Mouse (Mus musculus): Measurements from ENCODE around the gene Sp140. TPM values are rescaled to one million over a fixed set of nuclear protein-coding genes. Genes with fewer than 3 reads are reported as not detected.

The Sp140 gene
- polyA plus RNA-seq, 1 experiment = 2.4 TPM

DNA sequence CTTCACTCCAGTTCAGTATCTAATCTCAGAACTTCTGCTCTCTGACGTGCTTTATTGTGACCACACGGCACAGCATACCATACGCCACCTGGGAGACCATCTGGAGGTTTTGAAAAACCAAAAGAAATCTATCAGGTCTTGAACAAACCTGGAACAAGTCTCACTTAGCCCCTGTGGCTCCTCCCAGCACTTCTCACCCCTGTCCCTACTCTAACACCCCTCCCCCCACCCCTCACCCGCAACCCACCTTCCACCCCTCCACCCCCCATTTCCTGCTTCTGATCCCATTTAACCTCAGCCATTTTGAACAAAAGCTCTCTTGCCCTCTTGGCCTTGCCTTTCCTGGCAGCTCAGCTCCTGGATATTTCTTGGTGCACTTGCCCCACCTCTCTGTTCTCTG, 80.0 kb downstream of the Sp140 start:
- Histone ChIP-seq H3K27ac (ENCODE audit: insufficient read depth, low read length) (no peak overlapping the region), H3K4me1 (ENCODE audit: control insufficient read depth, insufficient read depth, low read length) (no peaks in the 10 kb centered on the region), H3K4me3 (ENCODE audit: insufficient read depth, low read length) (no peak overlapping the region)
- TF ChIP-seq CTCF (IDR thresholded peaks at IDR 0.05; ENCODE audit: borderline replicate concordance, insufficient read depth, low read length) = no peak
- TF ChIP-seq POLR2A (IDR thresholded peaks at IDR 0.05; ENCODE audit: low read depth, low read length) = no peak

DNA sequence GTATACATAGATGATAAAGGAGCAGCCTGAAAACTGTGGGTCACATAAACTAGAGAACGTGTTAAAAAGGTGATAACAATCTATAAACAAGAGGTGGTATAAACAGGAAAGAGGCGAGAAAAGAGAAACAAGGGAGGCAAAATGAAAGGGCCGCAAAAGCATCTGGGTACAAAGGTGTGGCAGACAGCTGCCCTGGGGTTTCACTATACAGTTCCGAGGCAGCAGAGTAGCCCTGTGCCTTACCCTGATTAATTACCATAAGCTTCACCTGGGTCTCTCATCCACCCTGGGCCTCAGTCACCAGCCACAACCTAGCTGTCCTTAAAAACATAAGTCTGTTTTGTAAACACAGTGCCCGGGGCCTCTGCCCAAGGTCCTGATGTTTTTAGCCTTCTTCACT, 86.5 kb downstream of the Sp140 start:
- H3K4me1 ChIP-seq (ENCODE audit: control insufficient read depth, insufficient read depth, low read length) = no peaks in the 10 kb centered on the region
- no peak overlapping the region for H3K27ac ChIP-seq (ENCODE audit: insufficient read depth, low read length)
- H3K4me3 ChIP-seq (ENCODE audit: insufficient read depth, low read length) = no peak overlapping the region
- TF ChIP-seq CTCF (IDR thresholded peaks at IDR 0.05; ENCODE audit: borderline replicate concordance, insufficient read depth, low read length) (no peak), POLR2A (IDR thresholded peaks at IDR 0.05; ENCODE audit: low read depth, low read length) (no peak)

DNA sequence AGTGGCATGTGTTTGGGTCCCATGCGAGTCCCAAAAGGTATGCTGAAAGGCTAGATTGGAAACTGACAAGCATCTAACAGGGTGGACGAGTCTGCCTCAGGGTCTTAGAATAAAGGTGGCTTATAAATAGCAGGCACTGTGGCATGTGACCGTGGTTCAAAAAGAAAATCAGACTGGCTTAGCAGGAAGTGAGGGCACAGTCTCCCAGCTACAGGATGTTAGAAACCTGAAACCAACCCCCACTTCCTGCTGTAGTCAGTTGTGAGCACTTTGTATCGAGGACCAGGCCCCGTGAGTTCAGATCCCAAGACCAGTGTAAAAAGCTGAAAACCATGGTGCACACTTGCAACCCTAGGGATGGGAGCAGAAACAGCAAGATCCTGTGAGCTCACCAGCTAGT, 87.2 kb downstream of the Sp140 start:
- TF ChIP-seq CTCF (IDR thresholded peaks at IDR 0.05; ENCODE audit: borderline replicate concordance, insufficient read depth, low read length) = no peak
- Histone ChIP-seq H3K4me1 (ENCODE audit: control insufficient read depth, insufficient read depth, low read length) (no peaks in the 10 kb centered on the region), H3K4me3 (ENCODE audit: insufficient read depth, low read length) (no peak overlapping the region), H3K27ac (ENCODE audit: insufficient read depth, low read length) (no peak overlapping the region)

DNA sequence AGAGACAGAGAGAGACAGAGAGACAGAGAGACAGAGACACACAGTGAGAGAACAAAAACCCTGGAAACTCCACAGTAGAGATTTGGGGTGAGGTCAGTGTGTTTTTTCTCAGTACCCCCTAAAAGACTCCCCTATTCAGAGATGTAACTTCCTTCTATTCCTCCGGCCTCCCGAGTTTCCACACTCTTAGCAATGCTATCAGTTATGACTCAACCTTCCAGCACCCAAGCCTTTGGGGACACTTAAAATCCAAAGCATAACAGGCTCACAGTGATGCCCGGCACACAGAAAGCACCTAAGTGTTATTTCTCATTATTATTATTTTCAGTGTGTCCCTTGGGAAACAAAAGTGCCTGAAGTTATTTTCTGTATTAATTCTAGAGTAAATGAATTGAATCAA, 90.4 kb downstream of the Sp140 start:
- Histone ChIP-seq H3K27ac (ENCODE audit: insufficient read depth, low read length) (no peak overlapping the region), H3K4me3 (ENCODE audit: insufficient read depth, low read length) (no peak overlapping the region), H3K4me1 (ENCODE audit: control insufficient read depth, insufficient read depth, low read length) (no peaks in the 10 kb centered on the region)
- TF ChIP-seq POLR2A (IDR thresholded peaks at IDR 0.05; ENCODE audit: low read depth, low read length) = no peak
- no peak for TF ChIP-seq CTCF (IDR thresholded peaks at IDR 0.05; ENCODE audit: borderline replicate concordance, insufficient read depth, low read length)

DNA sequence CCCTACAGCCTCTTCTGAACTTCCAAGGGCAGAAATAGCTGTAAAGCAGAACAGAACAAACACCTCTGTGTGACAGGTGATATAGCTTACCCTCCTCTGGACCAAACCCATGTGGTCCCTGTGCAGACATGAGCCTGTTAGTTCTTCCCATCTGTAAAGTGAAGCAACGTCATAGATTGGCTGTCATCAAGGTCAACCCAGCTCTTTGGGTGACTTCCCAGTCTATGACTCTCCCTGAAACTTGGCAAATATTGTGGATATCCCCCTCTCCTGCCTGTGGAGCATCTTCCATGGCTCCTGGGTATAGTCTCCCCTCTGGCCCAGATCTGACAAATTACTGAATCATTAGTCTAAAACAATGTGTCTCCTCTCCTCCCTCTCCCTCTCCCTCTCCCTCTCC, 92.1 kb downstream of the Sp140 start:
- no peak overlapping the region for H3K27ac ChIP-seq (ENCODE audit: insufficient read depth, low read length)
- H3K4me1 ChIP-seq (ENCODE audit: control insufficient read depth, insufficient read depth, low read length) = no peaks in the 10 kb centered on the region
- H3K4me3 ChIP-seq (ENCODE audit: insufficient read depth, low read length) = no peak overlapping the region
- TF ChIP-seq POLR2A (IDR thresholded peaks at IDR 0.05; ENCODE audit: low read depth, low read length) (no peak), CTCF (IDR thresholded peaks at IDR 0.05; ENCODE audit: borderline replicate concordance, insufficient read depth, low read length) (no peak)

DNA sequence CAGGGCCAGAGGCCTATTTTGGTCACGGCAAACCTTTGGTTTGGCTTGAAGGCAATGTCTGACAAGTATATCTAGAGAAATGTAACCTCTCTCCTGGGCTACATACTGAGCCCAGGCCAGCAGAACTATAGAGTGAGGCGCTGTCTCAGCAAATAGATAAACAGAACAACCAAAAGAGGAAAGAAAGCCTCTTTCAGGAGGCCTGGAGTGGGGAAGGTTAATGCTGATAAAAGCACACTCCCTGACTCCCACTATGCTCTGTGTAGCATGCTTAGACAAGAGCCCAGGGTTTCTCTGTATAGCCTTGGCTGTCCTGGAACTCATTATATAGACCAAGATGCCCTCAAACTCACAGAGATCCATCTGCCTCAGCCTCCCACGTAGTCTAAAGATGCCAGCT, 93.1 kb downstream of the Sp140 start:
- TF ChIP-seq CTCF (IDR thresholded peaks at IDR 0.05; ENCODE audit: borderline replicate concordance, insufficient read depth, low read length) (no peak), POLR2A (IDR thresholded peaks at IDR 0.05; ENCODE audit: low read depth, low read length) (no peak)

More for the DNA sequence above, 93.1 kb downstream of the Sp140 start:
- Histone ChIP-seq H3K27ac (ENCODE audit: insufficient read depth, low read length) (no peak overlapping the region), H3K4me1 (ENCODE audit: control insufficient read depth, insufficient read depth, low read length) (no peaks in the 10 kb centered on the region), H3K4me3 (ENCODE audit: insufficient read depth, low read length) (no peak overlapping the region)

Other genes starting within 250 kb of the Sp140 start
- not detected in 2 replicates for gene G530012D18Rik, start 24.7 kb upstream of the Sp140 start, polyA plus RNA-seq (2011; ENCODE audit: insufficient read length, low read depth, missing spikeins)
- gene Sp110, start 1.6 kb upstream of the Sp140 start, polyA plus RNA-seq (2011; ENCODE audit: insufficient read length, low read depth, missing spikeins) = 1.4 TPM in 1 of 2 replicates, not detected in the other
- gene Sp100, start 49.6 kb downstream of the Sp140 start, polyA plus RNA-seq (2011; ENCODE audit: insufficient read length, low read depth, missing spikeins) = 2.8 and 3.6 TPM in 2 replicates
- gene A630001G21Rik, start 178.3 kb downstream of the Sp140 start, polyA plus RNA-seq (2011; ENCODE audit: insufficient read length, low read depth, missing spikeins) = 1.1 and 3.5 TPM in 2 replicates
- 72.4 and 72.7 TPM in 2 replicates for gene Cab39, start 193.1 kb downstream of the Sp140 start, polyA plus RNA-seq (2011; ENCODE audit: insufficient read length, low read depth, missing spikeins)

Measured in embryonic fibroblast, embryonic 13.5 days (primary cell).